ENCODE assay signal across 22 mouse cellular contexts in genomic region chr10:13782235-13782757, GRCm38 (mm10).
DNase-seq lines count a peak whose midpoint lies in the region; ATAC-seq and TF ChIP-seq lines count a peak whose summit lies in the region.
"Had no signal": no experiment of that assay in that cellular context is flagged by ENCODE, and none has a peak within 500 bp of the region (broad histone marks: within the 10 kb centered on the region; RNA-seq: fewer than 3 reads in every experiment).

No protein-coding gene starts in this region.

- H3K4me3 ChIP-seq in intestine, embryonic 15.5 days (replicated peaks), result no peak overlapping the region
- H3K4me3 ChIP-seq in intestine, postnatal 0 days (ENCODE audit: low read depth, low read length), result no peak overlapping the region
- H3K4me3 ChIP-seq in limb, embryonic 13.5 days, result no peak overlapping the region
- H3K4me3 ChIP-seq in limb, embryonic 10.5 days, result no peak overlapping the region
- H3K4me3 ChIP-seq in embryonic fibroblast, embryonic 13.5 days (ENCODE audit: insufficient read depth, low read length), result no peak overlapping the region
- H3K4me3 ChIP-seq: embryonic facial prominence, embryonic 15.5 days; forebrain, embryonic 15.5 days; heart, adult 2 months; heart, embryonic 15.5 days; hindbrain, embryonic 13.5 days had no signal

- H3K27me3 ChIP-seq in intestine, embryonic 15.5 days (replicated peaks), result no peaks in the 10 kb centered on the region
- H3K27me3 ChIP-seq in intestine, postnatal 0 days (replicated peaks; ENCODE audit: control insufficient read depth, insufficient read depth, low read length), result no peaks in the 10 kb centered on the region
- H3K27me3 ChIP-seq in limb, embryonic 13.5 days, result peaks cover 42% of the 10 kb centered on the region
- H3K27me3 ChIP-seq in limb, embryonic 10.5 days (ENCODE audit: low read depth, poor library complexity, severe bottlenecking), result no peaks in the 10 kb centered on the region
- H3K27me3 ChIP-seq: CH12.LX; embryonic facial prominence, embryonic 15.5 days; forebrain, embryonic 15.5 days; heart, embryonic 15.5 days; hindbrain, embryonic 13.5 days; Patski had no signal

- ATAC-seq in intestine, embryonic 15.5 days, result peak; percentile 41
- no peak for ATAC-seq in intestine, postnatal 0 days
- ATAC-seq in limb, embryonic 13.5 days (ENCODE audit: low FRiP score, low read depth), result peak; percentile 58; the same call in 1 of the 2 replicates
- ATAC-seq: activated CD4-positive, CD25-positive, alpha-beta regulatory T cell, adult 4 months; forebrain, embryonic 15.5 days; Patski had no signal

- TF ChIP-seq POLR2A in embryonic fibroblast, embryonic 13.5 days (IDR thresholded peaks at IDR 0.05; ENCODE audit: low read depth, low read length), result no peak

- H3K36me3 ChIP-seq in intestine, embryonic 15.5 days, result no peaks in the 10 kb centered on the region
- no peaks in the 10 kb centered on the region for H3K36me3 ChIP-seq in intestine, postnatal 0 days (ENCODE audit: control insufficient read depth, insufficient read depth)
- H3K36me3 ChIP-seq in limb, embryonic 13.5 days, result no peaks in the 10 kb centered on the region
- H3K36me3 ChIP-seq in limb, embryonic 10.5 days, result no peaks in the 10 kb centered on the region
- H3K36me3 ChIP-seq: embryonic facial prominence, embryonic 15.5 days; forebrain, embryonic 15.5 days; heart, embryonic 15.5 days had no signal

- no peak for DNase-seq in limb, embryonic 10.5 days (ENCODE audit: low spot score)
- DNase-seq in right cerebral cortex, postnatal 14 days, result no peak
- DNase-seq in cerebellum, adult 11-12 months, result no peak
- DNase-seq: adrenal gland, postnatal 14 days; cerebellum, adult 2 months; cerebellum, postnatal 10 days; embryo, embryonic 11 days; gastrocnemius, postnatal 14 days; heart, adult 2 months; heart, postnatal 14 days had no signal

- no peaks in the 10 kb centered on the region for H3K4me1 ChIP-seq in intestine, embryonic 15.5 days (replicated peaks)
- H3K4me1 ChIP-seq in intestine, postnatal 0 days (replicated peaks; ENCODE audit: control insufficient read depth, insufficient read depth, low read length), result no peaks in the 10 kb centered on the region
- peaks cover 16% of the 10 kb centered on the region for H3K4me1 ChIP-seq in limb, embryonic 13.5 days
- peaks cover 3% of the 10 kb centered on the region; the same call in 1 of the 2 replicates for H3K4me1 ChIP-seq in limb, embryonic 10.5 days
- H3K4me1 ChIP-seq in embryonic fibroblast, embryonic 13.5 days (ENCODE audit: control insufficient read depth, insufficient read depth, low read length), result peaks cover 12% of the 10 kb centered on the region
- H3K4me1 ChIP-seq: embryonic facial prominence, embryonic 15.5 days; forebrain, embryonic 15.5 days; heart, embryonic 15.5 days; hindbrain, embryonic 13.5 days had no signal

- H3K27ac ChIP-seq in intestine, embryonic 15.5 days, result no peak overlapping the region
- H3K27ac ChIP-seq in intestine, postnatal 0 days (ENCODE audit: low read depth, low read length), result no peak overlapping the region
- H3K27ac ChIP-seq in limb, embryonic 13.5 days, result no peak overlapping the region
- H3K27ac ChIP-seq in limb, embryonic 10.5 days, result no peak overlapping the region
- peak overlapping the region; percentile 85 for H3K27ac ChIP-seq in embryonic fibroblast, embryonic 13.5 days (ENCODE audit: insufficient read depth, low read length)
- H3K27ac ChIP-seq: embryonic facial prominence, embryonic 15.5 days; forebrain, embryonic 15.5 days; heart, adult 2 months; heart, embryonic 15.5 days; hindbrain, embryonic 13.5 days had no signal

- WGBS in intestine, embryonic 15.5 days, result 77% methylated on average over 10 of the region's 10 CpGs
- 85% methylated on average over 10 of the region's 10 CpGs for WGBS in intestine, postnatal 0 days
- 68% methylated on average over 10 of the region's 10 CpGs for WGBS in limb, embryonic 13.5 days
- WGBS in limb, embryonic 10.5 days, result 88% methylated on average over 10 of the region's 10 CpGs

- no peak overlapping the region for H3K4me2 ChIP-seq in intestine, embryonic 15.5 days (replicated peaks)
- H3K4me2 ChIP-seq in intestine, postnatal 0 days (replicated peaks; ENCODE audit: low read depth), result no peak overlapping the region
- H3K4me2 ChIP-seq in limb, embryonic 13.5 days (replicated peaks), result no peak overlapping the region
- H3K4me2 ChIP-seq: embryonic facial prominence, embryonic 15.5 days; forebrain, embryonic 15.5 days; heart, embryonic 11.5 days; heart, embryonic 15.5 days; hindbrain, embryonic 13.5 days had no signal

- H3K9ac ChIP-seq in intestine, embryonic 15.5 days, result no peak overlapping the region
- no peak overlapping the region for H3K9ac ChIP-seq in intestine, postnatal 0 days (ENCODE audit: low read depth, low read length)
- H3K9ac ChIP-seq in limb, embryonic 13.5 days, result no peak overlapping the region
- H3K9ac ChIP-seq: embryonic facial prominence, embryonic 15.5 days; forebrain, embryonic 15.5 days; heart, embryonic 15.5 days; hindbrain, embryonic 13.5 days had no signal

- no peaks in the 10 kb centered on the region for H3K9me3 ChIP-seq in intestine, embryonic 15.5 days
- H3K9me3 ChIP-seq in intestine, postnatal 0 days (ENCODE audit: control insufficient read depth), result no peaks in the 10 kb centered on the region
- no peaks in the 10 kb centered on the region for H3K9me3 ChIP-seq in limb, embryonic 13.5 days
- no peaks in the 10 kb centered on the region for H3K9me3 ChIP-seq in limb, embryonic 10.5 days (replicated peaks)
- H3K9me3 ChIP-seq: embryonic facial prominence, embryonic 15.5 days; forebrain, embryonic 15.5 days; heart, embryonic 15.5 days; hindbrain, embryonic 13.5 days had no signal

- TF ChIP-seq CTCF in intestine, postnatal 0 days (IDR thresholded peaks at IDR 0.05; ENCODE audit: low read depth), result no peak
- TF ChIP-seq CTCF in embryonic fibroblast, embryonic 13.5 days (IDR thresholded peaks at IDR 0.05; ENCODE audit: borderline replicate concordance, insufficient read depth, low read length), result no peak
